Mouse (Mus musculus) c-Kit-positive CD71-negative TER-119-negative erythroid progenitor cells, embryonic 14.5 days (primary cell): ENCODE measurements around the gene Tmprss9.

Source experiments
- DNase-seq: peaks from one replicate; pipeline ENCODE4 v3.0.0-alpha.2; 2013; ENCODE audit warnings: low read depth

The Tmprss9 gene

GRCm38 (mm10) chr10:80887181-80887580 lies 15.5 kb downstream of the Tmprss9 start:
- no peak for DNase-seq

- DNase-seq: no peak
Observed at GRCm38 (mm10) chr10:80895100-80895499, 23.5 kb downstream of the Tmprss9 start.

GRCm38 (mm10) chr10:80895697-80896096 lies 24.0 kb downstream of the Tmprss9 start:
- DNase-seq: no peak

- DNase-seq: no peak
Observed at GRCm38 (mm10) chr10:80896581-80897485, 25.2 kb downstream of the Tmprss9 start.

DNA sequence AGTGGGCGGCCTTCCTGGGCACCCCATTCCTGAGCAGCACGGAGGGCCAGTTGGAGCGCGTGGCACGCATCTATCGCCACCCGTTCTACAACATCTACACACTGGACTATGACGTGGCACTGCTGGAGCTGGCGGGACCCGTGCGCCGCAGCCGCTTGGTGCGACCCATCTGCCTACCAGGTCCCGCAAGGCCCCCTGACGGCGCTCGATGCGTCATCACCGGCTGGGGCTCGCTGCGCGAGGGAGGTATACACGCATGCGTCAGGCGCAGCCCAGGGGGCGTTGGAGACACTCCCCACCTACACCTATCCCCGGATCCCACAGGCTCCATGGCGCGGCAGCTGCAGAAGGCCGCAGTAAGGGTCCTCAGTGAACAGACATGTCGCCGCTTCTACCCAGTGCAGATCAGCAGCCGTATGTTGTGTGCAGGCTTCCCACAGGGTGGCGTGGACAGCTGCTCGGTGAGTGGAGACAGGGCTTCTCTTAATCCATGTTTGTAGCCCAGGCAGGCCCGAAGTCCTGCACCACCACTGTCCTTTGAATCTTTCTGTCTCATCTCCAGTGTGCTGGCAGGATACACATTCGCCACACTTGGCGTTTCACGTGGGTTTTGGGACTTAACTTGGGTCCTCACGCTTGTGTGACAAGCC lies 26.3 kb downstream of the Tmprss9 start:
- DNase-seq: no peak

- no peak for DNase-seq
Observed at GRCm38 (mm10) chr10:80899074-80899473, 27.4 kb downstream of the Tmprss9 start.

DNA sequence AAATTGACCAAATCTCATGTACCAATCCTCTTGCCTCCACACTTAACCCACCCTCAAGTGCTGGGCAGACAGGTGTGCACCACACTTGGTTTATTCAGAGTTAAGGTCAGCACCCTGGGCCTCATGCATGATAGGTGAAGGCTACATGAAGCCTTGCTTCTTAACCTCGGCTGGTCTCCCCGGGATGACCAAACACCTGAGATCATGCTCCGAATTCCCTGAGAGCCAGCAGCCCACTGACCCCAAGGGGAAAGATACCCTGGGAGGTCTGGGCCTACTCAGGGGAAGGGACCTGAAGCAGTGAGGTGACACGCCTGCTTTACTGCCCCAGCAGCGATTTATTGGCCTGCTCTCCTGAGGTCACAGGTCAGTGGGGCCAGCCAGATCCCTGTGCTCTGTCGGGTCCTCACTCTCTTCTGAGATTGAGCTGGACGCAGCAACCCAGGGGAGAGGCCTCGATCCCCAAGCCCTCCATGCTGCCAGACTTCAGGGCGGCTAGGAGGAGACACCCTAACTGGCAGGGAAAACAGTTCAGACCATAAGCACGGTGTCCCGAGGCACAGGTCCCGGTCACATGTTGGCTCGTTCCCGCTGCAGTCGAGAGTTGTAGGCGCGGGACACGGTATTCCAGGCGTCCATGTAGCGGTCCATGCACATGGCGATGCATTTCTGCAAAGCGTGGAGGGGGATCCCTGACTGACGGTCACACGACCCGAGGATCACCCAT lies 28.1 kb downstream of the Tmprss9 start:
- DNase-seq: no peak

GRCm38 (mm10) chr10:80900318-80901247 lies 28.9 kb downstream of the Tmprss9 start, which contains the start of gene Timm13:
TSS of gene Timm13 (minus strand) at chr10:80900969.
- peak; percentile 97 for DNase-seq

- no peak for DNase-seq
Observed at GRCm38 (mm10) chr10:80901409-80902272, 30.0 kb downstream of the Tmprss9 start.

DNA sequence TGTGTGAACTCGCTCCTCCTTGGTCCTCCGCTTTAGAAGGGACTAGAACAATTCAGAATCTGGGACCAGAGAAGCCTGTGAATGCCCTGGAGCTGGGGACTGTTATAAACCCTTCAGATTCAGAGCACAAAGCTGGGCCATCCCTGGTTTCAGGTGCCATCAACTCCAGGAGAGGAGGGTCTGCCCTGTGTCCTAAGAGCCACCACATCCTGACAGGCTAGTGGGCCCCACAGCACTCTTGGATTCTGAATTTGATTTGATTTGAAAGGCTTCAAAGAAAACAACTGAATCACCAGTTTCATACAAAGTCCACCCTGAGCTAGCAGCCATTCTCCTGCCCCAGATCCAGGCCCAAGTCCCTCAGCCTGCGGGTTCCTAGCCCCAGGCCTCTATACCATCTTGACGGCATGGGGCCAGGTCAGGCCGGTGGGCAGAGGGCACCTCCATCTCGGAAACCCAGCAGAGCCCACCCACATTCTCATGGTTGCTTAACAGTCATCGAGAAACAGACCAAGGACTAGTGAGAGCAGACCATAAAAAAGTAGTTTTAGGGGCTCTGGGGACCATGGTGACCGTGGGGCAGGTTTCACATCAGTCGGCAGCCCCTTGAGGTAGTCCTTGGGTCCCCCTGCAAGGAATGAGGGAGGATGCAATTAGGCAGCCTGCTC lies 30.8 kb downstream of the Tmprss9 start:
- no peak for DNase-seq

- no peak for DNase-seq
Observed at GRCm38 (mm10) chr10:80903282-80903681, 31.6 kb downstream of the Tmprss9 start.

- no peak for DNase-seq
Observed at GRCm38 (mm10) chr10:80904004-80904693, 32.5 kb downstream of the Tmprss9 start.

- DNase-seq: no peak
Observed at GRCm38 (mm10) chr10:80904709-80905108, 33.1 kb downstream of the Tmprss9 start.

DNA sequence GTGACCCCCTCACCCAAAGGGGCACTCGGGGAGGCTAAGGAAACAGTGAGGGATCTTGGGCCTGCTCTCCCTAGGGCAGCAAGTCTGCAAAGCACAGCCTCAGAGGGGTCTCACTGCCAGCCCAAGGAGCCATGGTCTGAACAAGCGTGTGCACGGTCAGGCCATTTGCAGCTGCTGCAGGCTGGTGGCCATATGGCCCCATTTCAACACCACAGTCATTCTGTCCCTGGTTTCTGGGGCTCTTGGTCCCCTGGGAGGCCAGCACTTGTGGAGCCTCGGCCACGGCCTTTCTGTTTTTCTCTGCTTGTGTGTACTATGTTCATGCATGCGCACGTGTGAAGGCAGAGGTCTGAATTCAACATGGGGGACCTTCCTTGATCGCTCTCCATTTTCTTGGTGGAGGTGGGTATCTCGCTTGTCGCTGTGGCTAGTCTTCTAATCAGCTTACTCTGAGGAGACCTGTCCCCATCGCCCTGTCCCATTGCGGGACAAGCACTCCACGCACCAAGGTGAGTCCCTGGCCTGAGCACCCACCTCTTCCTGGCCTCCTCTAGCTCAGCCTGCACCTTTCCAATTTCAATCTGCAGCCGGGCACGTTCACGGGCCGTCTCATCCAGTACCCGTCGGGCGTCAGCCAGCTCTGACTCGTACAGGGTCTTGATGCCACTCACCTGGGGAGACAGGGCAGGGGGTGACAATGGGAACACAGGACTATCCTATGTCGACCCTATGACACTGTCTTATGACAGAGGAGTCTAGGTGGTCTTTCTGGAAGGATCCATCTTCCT lies 37.9 kb downstream of the Tmprss9 start:
- no peak for DNase-seq

GRCm38 (mm10) chr10:80911354-80911753 lies 39.7 kb downstream of the Tmprss9 start:
- no peak for DNase-seq

DNA sequence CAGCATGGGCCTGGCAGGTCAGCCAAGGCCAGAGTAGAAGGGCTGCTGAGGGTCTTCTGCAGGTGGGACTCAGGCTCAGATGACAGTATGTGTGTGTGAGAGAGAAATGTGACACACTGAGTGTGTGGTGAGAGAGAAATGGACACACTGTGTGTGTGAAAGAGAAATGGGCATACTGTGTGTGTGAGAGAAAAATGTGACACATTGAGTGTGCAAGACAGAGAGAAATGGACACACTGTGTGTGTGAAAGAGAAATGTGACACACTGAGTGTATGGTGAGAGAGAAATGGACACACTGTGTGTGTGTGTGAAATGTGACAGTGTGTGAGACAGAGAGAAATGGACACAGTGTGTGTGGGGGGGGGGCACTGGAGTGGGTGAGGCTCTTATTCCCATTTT lies 40.2 kb downstream of the Tmprss9 start:
- no peak for DNase-seq

DNA sequence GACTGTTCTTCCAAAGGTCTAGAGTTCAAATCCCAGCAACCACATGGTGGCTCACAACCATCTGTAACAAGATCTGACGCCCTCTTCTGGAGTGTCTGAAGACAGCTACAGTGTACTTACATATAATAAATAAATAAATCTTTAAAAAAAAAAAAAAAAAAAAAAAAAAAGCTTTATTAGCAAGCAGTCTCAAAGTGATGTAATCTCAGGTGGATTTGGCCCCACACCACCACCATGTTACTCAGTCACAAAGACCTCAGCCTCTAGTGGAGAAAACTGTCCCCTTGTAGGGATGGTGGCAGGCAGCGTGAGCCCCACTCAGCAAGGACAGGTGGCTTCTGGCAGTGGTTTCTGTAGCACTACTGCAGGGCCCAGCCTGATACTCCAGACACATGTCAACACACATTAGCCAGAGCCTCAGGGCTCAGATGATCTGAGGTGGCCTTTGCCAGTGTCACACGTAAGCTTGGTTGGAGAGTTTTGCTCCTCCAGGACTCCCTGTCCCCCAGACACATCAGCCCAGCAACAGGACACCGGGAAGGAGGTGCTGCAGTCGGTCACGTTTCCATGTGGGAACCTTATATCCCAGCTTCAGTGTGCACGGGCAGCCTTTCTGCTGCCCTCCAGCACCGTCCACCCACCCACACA lies 41.8 kb downstream of the Tmprss9 start:
- DNase-seq: no peak

DNA sequence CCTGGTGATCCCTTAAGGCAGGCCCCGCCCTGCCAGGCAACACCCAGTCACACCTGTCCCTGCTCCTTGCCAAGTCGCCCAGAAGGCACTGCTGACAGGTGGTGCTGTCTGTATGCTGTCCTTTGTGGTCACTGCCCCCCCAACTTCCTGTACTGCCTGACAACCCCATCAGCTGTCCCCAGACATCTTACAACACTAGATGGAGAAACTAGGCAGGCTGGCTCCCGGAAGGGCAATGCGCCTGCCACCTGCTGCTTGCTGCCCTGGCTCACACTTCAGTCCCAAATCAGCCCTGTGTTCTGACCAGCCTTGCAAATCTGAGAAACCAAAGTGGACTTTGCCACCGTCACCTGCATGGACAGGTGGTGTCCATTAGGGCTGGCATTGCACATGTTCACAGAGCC lies 42.6 kb downstream of the Tmprss9 start:
- no peak for DNase-seq
